Mouse (Mus musculus) E14TG2a.4 (cell line): Measurements from ENCODE around the gene Iqcj.

ENCODE experiments used
- CTCF ChIP-seq: conservative IDR thresholded peaks from 2 replicates; pipeline ENCODE4 v1.5.1; 2014; ENCODE audit warnings: low read length
- POU5F1 ChIP-seq: IDR thresholded peaks from 2 replicates; pipeline ENCODE4 v1.6.1; 2014; ENCODE audit warnings: low read length, borderline replicate concordance

GRCm38 (mm10) chr3:68092108-68092507, 200.1 kb downstream of the Iqcj start:
- TF ChIP-seq CTCF (no peak), POU5F1 (no peak)
